Mouse (Mus musculus) myocyte (in vitro differentiated cells): ENCODE measurements around the gene Hspb7. TPM values are rescaled to one million over a fixed set of nuclear protein-coding genes. Genes with fewer than 3 reads are reported as not detected.
A peak's percentile ranks its signal among the peaks of the same experiment; 100 is the strongest.

Experiments
- H3K27me3 ChIP-seq: one replicate; pipeline ENCODE4 v1.6.1; 2011; ENCODE audit not compliant: control insufficient read depth, insufficient read depth, insufficient read length
- H3K36me3 ChIP-seq: one replicate; pipeline ENCODE4 v1.6.1; 2011; ENCODE audit not compliant: control insufficient read depth, insufficient read depth
- H3K4me2 ChIP-seq: one replicate; pipeline ENCODE4 v1.6.1; 2011; ENCODE audit warnings: low read depth, control low read depth
- H3K4me3 ChIP-seq: one replicate; pipeline ENCODE4 v1.5.1; 2011; ENCODE audit warnings: mild to moderate bottlenecking, control low read depth, moderate library complexity
- H3K79me2 ChIP-seq: one replicate; pipeline ENCODE4 v1.6.1; 2011; ENCODE audit not compliant: control insufficient read depth, insufficient read depth
- H3ac ChIP-seq: one replicate; pipeline ENCODE4 v1.6.1; 2011; ENCODE audit not compliant: control insufficient read depth, insufficient read length
- CEBPB ChIP-seq: IDR thresholded peaks from 2 replicates; pipeline ENCODE4 v1.6.1; 2011; ENCODE audit warnings: mild to moderate bottlenecking, moderate library complexity; ENCODE audit not compliant: poor library complexity, insufficient read depth, severe bottlenecking
- E2F4 ChIP-seq: IDR thresholded peaks from one replicate; pipeline ENCODE4 v1.6.1; 2011; ENCODE audit warnings: mild to moderate bottlenecking, control low read depth, moderate library complexity; ENCODE audit not compliant: insufficient read depth
- MAX ChIP-seq: IDR thresholded peaks from one replicate; pipeline ENCODE4 v1.6.1; 2011; ENCODE audit warnings: low read depth, mild to moderate bottlenecking, control low read depth
- MYOD1 ChIP-seq, 3 experiments: IDR thresholded peaks; one replicate each; pipeline ENCODE4 v1.6.1; 2011; ENCODE audit warnings: control low read depth in 2 of 3, low read depth in 2 of 3, mild to moderate bottlenecking in 2 of 3, moderate library complexity in 1 of 3; ENCODE audit not compliant: insufficient read length in 2 of 3, control insufficient read depth in 1 of 3
- MYOG ChIP-seq, 3 experiments: IDR thresholded peaks; one replicate each; pipeline ENCODE4 v1.6.1; 2011; ENCODE audit warnings: control low read depth in 2 of 3, low read depth in 2 of 3, mild to moderate bottlenecking in 2 of 3; ENCODE audit not compliant: insufficient read length in 2 of 3, control insufficient read depth in 1 of 3, insufficient read depth in 1 of 3
- POLR2A ChIP-seq: IDR thresholded peaks from one replicate; pipeline ENCODE4 v1.6.1; 2011; ENCODE audit warnings: low read depth, mild to moderate bottlenecking, control low read depth, moderate library complexity; ENCODE audit not compliant: insufficient read length
- POLR2AphosphoS2 ChIP-seq: IDR thresholded peaks from one replicate; pipeline ENCODE4 v1.6.1; 2011; ENCODE audit warnings: low read depth, control low read depth; ENCODE audit not compliant: insufficient read length
- SRF ChIP-seq: IDR thresholded peaks from one replicate; pipeline ENCODE4 v1.6.1; 2011; ENCODE audit warnings: low read depth; ENCODE audit not compliant: control insufficient read depth, insufficient read length
- TCF12 ChIP-seq: IDR thresholded peaks from one replicate; pipeline ENCODE4 v1.6.1; 2011; ENCODE audit warnings: mild to moderate bottlenecking, control low read depth; ENCODE audit not compliant: poor library complexity, insufficient read depth, severe bottlenecking
- TCF3 ChIP-seq: IDR thresholded peaks from one replicate; pipeline ENCODE4 v1.6.1; 2011; ENCODE audit warnings: low read depth, control low read depth; ENCODE audit not compliant: insufficient read length
- USF1 ChIP-seq: IDR thresholded peaks from one replicate; pipeline ENCODE4 v1.6.1; 2011; ENCODE audit warnings: low read depth, mild to moderate bottlenecking, control low read depth, moderate library complexity
- polyA plus RNA-seq: library from polyadenylated mRNA; unstranded; fragments of >200 nt; fragmentation: generic; extraction: Trizol; gene quantifications from one replicate; pipeline ENCODE4 v1.2.1, GENCODE M21; 2012; ENCODE audit warnings: missing spikeins

Gene Hspb7
- polyA plus RNA-seq, 1 experiment: 31.1 TPM

DNA sequence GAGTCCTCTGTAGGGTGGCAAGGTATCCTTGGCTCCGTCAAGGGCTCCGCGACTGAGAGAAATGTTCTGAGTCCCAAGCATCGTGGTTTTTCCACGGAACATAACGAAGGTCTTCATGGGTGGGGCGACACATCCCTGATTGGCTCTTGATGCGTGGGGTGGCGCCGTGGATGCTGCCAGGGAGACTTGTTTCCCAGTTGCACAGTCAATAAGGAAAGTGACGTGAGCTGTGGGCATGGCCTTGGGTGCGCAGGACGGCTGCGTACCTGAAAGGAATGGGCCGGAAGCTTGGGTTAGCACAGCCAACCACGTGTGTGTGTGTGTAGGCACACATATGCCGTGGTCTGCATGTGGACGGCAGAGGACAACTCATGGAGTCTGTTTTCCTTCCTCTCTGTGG is 12.6 kb downstream of the Hspb7 start:
- TF ChIP-seq MAX: no peak
- no peak for TF ChIP-seq CEBPB
- no peak for TF ChIP-seq POLR2AphosphoS2
- TF ChIP-seq TCF3: no peak
- TF ChIP-seq MYOG (IDR thresholded peaks at IDR 0.05; ENCODE audit: control insufficient read depth in 1 of 3, insufficient read depth in 1 of 3, insufficient read length in 2 of 3, low read depth in 2 of 3): no peak
- Histone ChIP-seq H3K79me2 (no peaks in the 10 kb centered on the region), H3K27me3 (no peaks in the 10 kb centered on the region), H3K36me3 (no peaks in the 10 kb centered on the region), H3ac (no peak overlapping the region), H3K4me2 (no peak overlapping the region), H3K4me3 (no peak overlapping the region)

GRCm38 (mm10) chr4:141435974-141436373 is 15.4 kb downstream of the Hspb7 start, which contains the start of gene Srarp:
Gene Srarp (minus strand): TSS chr4:141436105.
- Histone ChIP-seq H3K36me3 (no peaks in the 10 kb centered on the region), H3K4me2 (no peak within 1 kb of the TSS), H3K27me3 (no peaks in the 10 kb centered on the region), H3K4me3 (no peak within 1 kb of the TSS), H3K79me2 (no peaks in the 10 kb centered on the region), H3ac (no peak within 1 kb of the TSS)
- TF ChIP-seq E2F4 (no peak), MYOD1 (IDR thresholded peaks at IDR 0.05; ENCODE audit: control insufficient read depth in 1 of 3, insufficient read length in 2 of 3, low read depth in 2 of 3) (no peak)

- no peak overlapping the region for H3K4me3 ChIP-seq
- H3ac ChIP-seq: no peak overlapping the region
- H3K4me2 ChIP-seq: no peak overlapping the region
- TF ChIP-seq SRF (no peak), POLR2A (no peak), MYOG (IDR thresholded peaks at IDR 0.05; ENCODE audit: control insufficient read depth in 1 of 3, insufficient read depth in 1 of 3, insufficient read length in 2 of 3, low read depth in 2 of 3) (no peak), MYOD1 (IDR thresholded peaks at IDR 0.05; ENCODE audit: control insufficient read depth in 1 of 3, insufficient read length in 2 of 3, low read depth in 2 of 3) (no peak), E2F4 (no peak), TCF12 (no peak), CEBPB (no peak)
- no peaks in the 10 kb centered on the region for H3K79me2 ChIP-seq
- H3K27me3 ChIP-seq: no peaks in the 10 kb centered on the region
- no peaks in the 10 kb centered on the region for H3K36me3 ChIP-seq
Observed at GRCm38 (mm10) chr4:141439083-141439803, 18.7 kb downstream of the Hspb7 start.

DNA sequence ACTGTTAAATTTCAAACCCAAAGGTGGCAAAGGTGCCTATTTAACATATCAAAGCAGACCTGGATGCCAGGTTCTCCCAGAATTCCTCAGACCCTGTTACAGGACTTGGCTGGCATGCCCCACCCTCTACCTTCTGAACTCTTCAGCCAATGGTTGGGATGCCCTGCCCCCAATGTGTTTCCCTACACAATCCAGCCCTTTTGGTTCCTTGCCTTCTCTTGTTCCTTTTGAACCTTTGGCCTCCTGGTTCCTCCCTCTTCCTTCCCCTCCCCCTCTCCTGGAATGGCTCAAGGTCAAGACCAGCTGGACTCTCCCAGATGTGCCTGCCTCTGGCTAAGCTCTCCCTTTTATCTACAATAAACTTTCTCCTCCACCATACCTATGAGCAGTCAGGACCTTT is 20.3 kb downstream of the Hspb7 start:
- Histone ChIP-seq H3K4me3 (no peak overlapping the region), H3ac (no peak overlapping the region), H3K79me2 (peaks cover 10% of the 10 kb centered on the region), H3K4me2 (no peak overlapping the region), H3K36me3 (no peaks in the 10 kb centered on the region), H3K27me3 (no peaks in the 10 kb centered on the region)
- no peak for TF ChIP-seq TCF3
- TF ChIP-seq POLR2A: no peak
- TF ChIP-seq SRF: no peak
- no peak for TF ChIP-seq USF1

DNA sequence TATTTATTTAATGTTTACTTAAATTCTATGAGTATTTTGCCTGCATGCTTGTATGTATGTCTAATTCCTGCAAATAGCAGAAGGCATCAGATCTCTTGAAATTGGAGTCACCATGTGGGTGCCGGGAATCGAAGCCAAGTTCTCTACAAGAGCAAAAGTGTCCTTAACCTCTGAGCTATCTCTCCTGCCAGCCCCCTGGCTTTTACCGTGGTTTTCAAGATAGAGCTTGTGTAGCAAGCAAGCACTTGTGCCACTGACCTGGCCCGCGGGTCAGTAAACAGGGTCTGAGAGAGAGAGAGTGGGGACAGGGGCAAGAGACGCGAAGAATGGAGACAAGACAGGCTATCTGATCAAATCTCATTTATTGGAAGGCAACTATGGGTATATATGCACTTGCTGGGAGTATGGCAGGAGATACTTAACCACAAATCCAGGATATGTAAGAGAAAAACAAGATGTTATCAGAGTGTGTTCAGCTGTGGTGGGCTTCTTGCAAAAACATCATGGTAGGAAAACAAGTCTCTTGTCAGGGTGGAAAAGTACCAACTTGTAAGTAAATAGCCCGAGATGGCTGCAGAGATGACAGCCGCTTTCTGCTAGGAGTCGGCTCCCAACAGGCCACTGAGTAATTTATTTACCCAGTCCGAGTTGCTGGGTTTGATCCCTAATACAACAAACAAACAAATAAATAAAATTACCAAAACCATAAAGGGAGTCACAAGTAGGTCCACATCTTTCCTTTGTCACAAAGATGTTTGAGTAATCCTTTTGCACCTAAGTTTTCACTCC is 23.3 kb downstream of the Hspb7 start:
- Histone ChIP-seq H3K4me2 (peak overlapping the region; percentile 93), H3ac (peak overlapping the region; percentile 79), H3K36me3 (peaks cover 7% of the 10 kb centered on the region), H3K79me2 (peaks cover 30% of the 10 kb centered on the region), H3K4me3 (peak overlapping the region; percentile 34), H3K27me3 (no peaks in the 10 kb centered on the region)
- TF ChIP-seq SRF (no peak), TCF3 (no peak), E2F4 (no peak), MYOG (IDR thresholded peaks at IDR 0.05; ENCODE audit: control insufficient read depth in 1 of 3, insufficient read depth in 1 of 3, insufficient read length in 2 of 3, low read depth in 2 of 3) (no peak), MYOD1 (IDR thresholded peaks at IDR 0.05; ENCODE audit: control insufficient read depth in 1 of 3, insufficient read length in 2 of 3, low read depth in 2 of 3) (no peak)
